Mouse (Mus musculus) left cerebral cortex, adult 18-20 months (tissue): ENCODE measurements around the gene Tex264. TPM values are rescaled to one million over a fixed set of nuclear protein-coding genes. Genes with fewer than 3 reads are reported as not detected.
"Not testable (repeated sequence)": the region's sequence is repeated elsewhere in the genome, so short reads cannot be mapped to it uniquely, and the experiment has no call there.

Experiments
- DNase-seq, 2 experiments: peaks; one replicate each; pipeline ENCODE4 v3.0.0; 2021 to 2022; ENCODE audit warnings: low spot score in 2 of 2, mixed read lengths in 1 of 2
- total RNA-seq, 2 experiments: library from RNA; stranded (reverse); gene quantifications; 2 replicates each; pipeline ENCODE4 v1.2.3; 2021

Tex264 gene
- total RNA-seq, 2 experiments from 2014 or later: 99.4 to 103 TPM

DNA sequence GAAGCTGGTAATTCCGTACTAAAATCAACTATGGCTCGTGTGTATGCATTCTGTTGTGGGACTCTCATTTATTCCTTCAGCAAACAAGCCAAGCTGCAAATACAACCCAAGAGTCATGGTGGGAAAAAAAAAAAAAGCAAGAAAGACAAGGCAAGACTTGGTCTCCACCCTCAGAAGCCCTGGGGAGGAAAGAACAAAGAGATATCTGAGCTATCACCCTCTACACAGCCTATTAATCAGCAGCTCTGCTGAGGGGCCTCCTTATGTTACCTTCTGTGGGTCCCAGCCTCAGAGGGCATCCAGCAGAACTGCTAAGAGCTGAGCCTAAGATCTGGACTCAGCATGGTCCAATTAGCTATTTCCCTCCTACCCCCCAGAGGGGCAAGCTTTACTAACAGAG is 11.9 kb downstream of the Tex264 start:
- no peak for DNase-seq

DNA sequence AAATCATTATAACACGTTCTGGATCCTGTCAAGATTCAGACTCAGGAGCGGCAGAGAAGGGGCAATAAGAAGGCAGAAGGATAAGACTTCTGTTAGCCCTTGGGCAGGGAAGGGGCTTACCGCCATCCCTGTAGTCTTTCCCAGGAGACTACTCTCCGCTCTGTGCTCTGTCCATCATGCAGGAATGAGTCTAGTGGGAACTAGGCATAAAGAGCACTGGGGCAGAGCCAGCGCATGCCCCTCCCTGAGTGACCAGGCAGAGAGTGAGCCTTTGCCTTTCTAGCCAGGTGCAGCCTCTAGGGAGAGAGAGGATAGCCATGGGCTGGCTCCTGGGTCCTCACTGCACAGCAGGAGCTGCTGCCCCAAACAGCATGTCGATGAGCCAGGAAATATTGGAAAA is 20.9 kb downstream of the Tex264 start:
- DNase-seq: no peak

DNA sequence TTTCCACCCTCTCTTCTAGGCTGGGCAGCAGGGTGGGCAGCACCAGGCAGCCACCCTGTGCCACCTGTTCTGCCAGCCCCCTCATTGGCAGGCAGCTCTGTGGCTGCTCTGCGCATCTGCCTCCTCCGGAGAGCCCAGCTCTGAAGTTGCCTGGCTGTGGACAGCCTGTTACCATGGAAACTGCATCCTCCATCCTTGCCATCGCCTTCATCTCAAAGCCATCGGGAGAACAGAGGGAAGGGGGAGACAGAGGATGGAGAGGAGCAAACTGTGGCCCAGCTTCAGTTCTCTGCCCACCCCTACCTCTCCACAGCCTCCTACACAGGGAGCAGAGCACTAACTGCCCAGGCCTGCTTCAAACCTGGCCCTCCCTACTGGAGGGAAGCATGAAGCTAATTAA is 21.3 kb downstream of the Tex264 start:
- DNase-seq: peak; percentile 72 to 85

DNA sequence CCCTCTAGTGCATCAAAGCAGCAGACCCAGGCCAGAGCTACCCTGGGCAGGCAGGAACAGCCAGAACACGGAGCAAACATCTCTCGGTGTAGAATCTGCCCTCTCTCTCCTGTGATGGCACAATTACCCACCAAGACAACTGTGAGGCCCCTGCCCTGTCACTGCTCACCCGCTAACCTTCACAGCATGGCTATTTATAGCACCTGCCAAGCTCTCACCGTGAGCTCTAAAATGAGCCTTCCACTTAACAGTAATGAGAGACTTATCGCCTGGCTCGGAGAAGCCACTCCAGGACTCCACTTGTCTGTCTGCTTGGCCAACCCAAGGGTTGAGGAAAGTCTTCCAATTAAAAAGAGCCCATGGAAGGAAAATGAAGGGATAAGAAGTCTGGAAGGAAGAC is 22.5 kb downstream of the Tex264 start:
- DNase-seq: no peak

DNA sequence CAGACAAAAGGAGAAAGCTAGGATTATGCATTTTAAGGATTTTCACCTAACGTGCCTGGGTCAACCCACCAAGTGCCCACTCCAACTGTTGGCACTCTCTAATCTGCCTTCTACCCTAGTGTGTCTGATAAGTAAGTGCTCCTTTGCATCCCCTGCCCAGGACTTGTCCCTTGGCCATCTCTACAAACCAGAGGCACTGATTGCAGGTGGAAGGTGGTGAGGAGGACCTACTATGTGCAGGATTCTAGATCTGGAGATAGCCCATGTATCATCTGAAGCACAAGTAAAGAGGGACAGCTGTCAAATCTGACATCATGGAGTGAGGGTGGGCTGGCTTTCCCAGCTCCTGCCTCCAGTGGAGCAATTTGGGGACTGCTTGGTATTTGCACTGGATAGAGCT is 25.8 kb downstream of the Tex264 start:
- no peak for DNase-seq

DNA sequence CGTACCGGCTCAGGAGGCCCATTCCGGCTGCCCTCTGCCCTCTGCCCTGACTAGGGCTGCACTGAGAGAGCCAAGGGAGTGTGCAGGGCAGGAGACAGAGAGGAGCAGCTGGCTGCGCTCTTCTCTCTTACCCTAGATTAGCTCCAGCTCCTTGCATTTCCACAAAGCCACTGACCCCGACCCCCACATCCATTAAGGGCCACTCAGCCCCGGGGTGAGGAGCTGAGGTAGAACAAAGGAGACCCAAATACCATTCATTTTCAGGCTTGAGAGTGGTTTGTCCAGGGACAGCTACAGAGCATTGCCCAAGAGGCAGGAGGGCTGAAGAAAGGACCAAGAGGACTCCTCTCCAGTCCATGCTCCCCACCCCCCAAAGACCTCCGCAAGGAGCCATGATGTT is 26.3 kb downstream of the Tex264 start:
- DNase-seq: no peak

DNA sequence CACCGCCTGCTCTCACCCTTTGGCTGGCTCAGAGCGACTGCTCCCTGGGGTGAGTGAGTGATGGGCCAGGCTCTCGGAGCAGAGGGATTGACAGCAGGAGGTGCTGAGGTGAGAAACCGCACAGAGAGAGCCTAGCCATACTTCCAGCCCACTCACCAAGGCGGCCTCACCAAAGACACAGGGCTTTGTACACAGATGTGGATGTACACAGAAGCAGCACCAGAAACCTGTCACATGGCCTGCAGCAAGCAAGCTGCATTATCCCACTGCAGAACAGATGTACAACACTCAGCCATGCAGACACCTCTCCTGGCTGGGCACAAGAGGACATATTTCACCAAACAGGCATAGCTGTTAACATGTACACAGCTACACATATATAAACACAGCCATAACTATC is 28.1 kb downstream of the Tex264 start:
- no peak for DNase-seq

DNA sequence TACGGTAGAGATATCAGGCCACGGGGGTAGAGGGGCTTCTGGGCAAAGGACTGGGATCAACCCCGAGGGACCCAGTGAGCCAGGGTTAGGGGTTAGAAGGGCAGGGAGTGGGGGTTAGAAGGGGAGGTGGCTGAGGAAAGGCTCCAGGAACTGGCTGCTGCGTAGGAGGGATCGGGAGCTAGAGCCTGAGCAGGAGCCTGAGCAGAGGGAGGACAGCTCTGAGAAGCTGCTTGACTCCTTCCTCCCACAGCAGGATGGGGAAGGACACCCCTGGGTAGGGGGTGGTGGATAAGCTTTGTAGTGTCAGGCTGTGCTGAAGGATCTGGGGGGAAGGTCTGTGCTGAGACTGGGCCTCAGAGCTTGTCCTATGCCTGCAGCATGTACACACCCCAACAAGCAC is 28.9 kb downstream of the Tex264 start:
- DNase-seq: no peak

DNA sequence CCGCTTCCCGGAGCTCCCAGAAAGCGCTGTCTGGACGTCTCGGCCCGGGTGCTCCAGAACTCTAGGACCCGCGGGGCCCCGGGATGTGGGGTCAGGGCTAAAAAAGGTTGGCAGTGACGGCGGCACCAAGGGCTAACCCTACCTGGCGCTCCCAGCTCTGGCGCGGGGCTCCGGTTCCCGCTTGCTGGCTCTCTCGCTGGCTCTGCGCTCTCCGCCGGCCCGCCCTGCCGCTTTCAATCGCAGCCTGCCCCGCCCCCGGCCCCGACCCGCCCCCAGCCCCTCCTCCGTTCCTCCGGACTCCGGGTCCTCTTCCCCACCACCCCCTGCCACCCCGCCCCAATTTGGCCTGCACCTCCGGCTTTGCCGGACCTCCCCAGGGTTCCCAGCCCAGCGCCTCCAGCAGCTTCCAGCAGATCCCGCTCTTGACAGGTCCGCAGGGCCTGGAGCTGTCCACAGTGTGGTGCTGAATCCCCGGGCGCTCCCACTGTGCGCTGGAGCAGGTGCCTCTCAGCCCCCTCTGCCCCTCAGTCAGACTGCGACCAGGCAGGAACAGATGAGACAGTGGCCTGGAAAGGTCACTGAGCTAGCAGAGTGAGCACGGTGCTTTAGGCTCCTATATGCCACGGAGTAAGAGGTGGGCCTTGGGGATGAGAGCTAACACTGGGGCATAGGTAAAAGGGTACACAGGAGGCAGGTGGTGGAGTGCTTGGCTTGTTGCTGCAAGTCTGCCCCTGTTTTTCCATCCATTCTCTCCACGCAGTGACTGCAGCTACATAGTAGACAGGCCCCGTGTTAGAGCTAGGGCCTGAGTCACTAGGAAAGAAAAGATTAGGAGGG is 29.6 kb downstream of the Tex264 start, which contains the start of gene Grm2:
TSS of gene Grm2 (minus strand) at position 199 of the 837 bp plus-strand sequence.
- DNase-seq: no peak

DNA sequence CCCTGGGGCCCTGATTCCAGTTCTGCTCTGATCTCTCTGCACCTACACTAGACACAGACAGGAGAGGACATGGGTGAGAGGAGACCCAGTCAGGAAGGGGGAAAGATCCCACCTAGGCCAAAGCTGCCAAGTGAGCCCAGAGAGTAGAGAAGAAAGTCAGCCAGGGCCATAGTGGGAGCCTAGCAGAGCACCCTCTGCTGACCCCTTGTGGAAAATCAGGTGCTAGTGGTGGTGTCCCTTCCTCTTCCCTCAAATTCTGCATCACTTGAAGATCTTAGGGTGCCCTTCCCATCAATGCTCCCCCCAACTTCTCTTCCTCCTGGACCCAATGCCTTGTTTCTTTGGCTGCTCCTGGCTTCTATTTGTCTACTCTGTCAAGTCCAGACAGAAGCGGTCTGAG is 33.0 kb downstream of the Tex264 start:
- DNase-seq: no peak

DNA sequence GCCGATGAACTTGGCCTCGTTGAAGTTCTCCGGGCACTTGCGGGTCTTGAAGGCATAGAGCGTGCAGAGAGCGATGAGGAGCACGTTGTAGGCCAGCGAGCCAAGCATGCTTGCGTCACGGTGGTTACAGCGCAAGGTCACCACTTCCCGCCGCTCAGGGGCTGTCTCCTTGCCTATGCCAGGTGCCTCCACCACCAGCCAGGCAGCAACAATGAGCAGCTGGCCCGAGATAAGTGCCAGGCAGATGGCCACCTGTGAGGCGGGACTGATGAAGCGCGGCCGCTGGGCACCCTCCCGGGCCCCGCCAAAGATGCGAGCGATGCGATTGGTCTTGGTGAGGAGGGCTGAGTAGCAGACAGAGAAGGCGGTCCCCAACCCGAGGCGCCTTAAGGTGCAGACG is 38.5 kb downstream of the Tex264 start:
- no peak for DNase-seq

DNA sequence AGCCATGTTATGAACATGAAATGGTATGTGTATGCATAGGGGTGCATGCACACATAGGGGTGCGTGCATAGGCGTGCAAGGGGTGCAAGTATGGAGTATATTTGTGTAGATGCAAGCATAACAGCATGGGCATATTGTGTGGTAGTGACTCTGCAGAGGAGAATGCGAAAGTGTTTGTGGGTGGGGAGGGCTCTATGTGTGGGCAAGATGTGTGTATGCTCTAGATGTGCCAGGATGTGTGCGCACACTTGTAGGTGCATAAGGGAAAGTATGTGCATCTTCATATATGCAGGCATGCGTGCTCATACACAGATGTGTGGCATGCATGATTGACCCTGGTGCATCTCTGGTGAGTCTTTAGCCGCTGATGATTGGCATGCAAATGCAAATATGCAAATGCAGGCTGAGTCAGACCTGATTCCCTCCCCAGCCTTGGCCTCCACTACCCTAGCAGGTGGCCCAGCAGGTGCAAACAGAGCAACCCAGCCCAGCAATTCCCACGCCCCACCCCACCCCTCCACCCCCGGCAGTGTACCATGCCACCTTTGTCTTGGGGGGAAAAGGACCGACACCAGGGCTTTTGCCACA is 39.9 kb downstream of the Tex264 start:
- no peak for DNase-seq

DNA sequence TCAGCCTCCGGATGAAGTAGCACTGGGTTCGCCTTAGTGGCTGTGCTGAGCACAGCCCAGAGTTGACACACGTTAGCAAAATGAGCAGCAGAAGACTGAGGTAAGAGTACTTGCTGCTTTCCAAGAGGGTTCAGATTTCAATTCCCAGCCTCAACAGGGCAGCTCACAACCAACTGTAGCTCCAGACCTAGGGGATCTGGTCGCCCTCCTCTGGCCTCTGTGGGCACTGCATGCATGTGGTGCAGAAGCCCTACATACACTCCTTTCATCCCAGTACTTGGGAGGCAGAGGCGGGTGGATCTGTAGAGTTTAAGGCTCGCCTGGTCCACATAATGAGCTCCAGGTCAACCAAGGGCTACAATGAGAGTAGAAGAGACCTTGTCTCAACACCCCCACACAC is 41.9 kb downstream of the Tex264 start:
- DNase-seq: no peak

DNA sequence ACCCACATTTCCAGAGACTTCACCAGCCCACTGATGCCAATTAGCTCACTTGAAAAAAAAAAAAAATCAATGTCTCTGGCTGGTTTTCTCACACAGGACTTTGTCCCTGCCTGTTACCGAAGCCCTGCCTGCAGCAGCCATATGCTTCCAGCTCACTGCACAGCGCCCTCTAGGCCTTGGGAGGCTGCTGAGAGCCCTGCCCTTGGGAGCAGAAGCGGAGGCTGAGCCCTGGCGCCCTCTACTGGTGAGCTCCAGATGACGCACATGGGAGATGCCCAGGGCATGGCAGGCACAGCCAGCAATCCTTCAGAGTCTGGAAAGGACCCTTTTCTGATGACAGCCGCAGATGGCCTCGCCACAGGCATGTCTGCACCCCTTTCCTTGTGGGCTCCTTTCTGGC is 42.6 kb downstream of the Tex264 start:
- DNase-seq: peak; percentile 83 to 86

DNA sequence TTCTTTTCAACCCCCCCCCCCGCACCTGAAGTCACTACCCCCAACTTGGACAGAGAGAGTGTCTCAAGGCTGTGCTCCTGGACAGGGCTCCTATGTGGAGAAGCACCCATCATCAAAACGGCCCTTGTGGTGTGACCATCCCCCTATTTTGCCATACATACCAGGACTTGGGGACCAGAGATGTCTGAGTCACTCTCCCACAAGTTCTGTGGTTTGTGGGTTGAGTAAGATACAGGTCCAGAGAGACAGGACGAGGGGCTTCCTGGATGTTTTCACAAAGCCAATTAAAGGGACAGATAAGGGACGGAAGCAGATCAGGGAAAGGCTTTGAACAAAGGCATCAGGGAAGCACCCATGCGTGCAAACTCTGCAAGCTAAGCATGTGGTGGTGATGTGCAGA is 44.4 kb downstream of the Tex264 start:
- no peak for DNase-seq

DNA sequence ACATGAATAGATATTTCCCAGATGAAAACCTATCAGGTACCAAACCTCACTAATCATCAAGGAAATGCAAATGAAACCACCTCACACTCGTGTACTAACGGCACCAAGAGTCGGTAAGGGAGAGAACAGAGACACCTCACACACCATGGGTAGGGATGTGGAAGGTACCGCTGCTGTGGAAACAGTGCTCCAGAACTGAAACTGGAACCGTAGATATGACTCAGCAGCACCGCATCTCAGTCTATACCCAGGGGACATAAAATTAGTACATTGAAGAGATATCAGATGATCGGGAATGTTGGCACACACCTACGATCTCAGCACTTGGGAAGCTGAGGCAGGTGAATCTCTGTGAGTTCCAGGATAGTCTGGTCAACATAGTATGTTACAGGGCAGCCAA is 47.6 kb downstream of the Tex264 start:
- DNase-seq: no peak

DNA sequence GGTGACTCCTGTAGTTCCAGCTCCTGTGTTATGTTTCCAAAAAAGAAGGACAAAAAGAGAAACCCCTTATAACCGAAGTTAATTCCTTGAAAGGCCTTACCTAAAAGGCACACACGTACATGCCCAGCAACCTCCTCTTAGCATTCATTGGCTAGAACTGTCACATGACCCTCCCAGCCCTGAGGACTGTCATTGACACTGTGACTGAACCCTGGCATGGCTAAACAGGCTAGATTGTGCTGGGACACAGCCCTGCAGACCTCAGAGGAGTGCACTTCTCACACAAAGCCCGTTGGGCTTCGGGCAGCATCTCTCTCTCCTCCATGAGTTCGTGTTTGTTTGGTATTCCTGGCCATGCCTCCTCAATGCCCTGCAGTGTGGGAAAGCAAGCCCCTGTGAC is 53.5 kb downstream of the Tex264 start:
- no peak for DNase-seq

DNA sequence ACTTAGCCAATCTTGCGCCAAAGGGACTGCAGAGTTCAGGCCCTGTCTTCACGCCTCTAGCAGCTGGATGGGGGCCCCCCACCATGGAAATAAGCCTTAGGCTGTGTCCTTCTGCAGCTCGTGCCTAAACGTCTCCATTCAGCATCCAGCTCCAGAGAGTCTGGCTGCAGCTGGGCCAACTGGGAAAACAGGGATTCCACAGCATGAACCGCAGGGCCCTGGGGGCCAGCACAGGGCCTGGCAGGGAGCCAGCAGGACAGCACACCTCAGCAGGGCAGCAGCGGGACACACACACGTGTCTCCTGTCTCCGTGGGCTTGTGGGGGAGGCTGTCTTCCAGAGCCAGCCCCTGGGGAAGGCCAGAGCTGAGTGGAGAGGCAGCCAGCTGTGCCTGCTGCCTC is 57.9 kb downstream of the Tex264 start:
- DNase-seq: not testable (repeated sequence)

DNA sequence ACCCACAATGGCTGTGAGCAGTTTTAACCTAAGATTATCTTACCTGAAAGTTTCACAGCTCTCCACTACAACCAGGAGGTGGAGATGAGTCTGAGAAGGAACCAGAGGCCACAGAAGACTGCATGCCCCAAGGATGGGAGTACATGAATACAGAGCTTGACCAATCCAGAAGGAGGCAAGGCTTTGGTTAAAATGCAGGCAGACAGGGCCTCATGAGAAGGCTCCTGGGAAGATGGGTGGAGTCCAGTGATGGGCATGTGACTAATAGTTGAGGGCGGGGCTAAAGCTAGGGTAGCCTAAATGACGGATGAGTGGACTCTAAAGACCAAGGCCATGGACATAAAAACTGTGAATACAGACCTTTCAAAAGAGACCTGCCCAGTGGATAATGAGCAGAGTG is 59.4 kb downstream of the Tex264 start, which contains the start of gene Iqcf6:
TSS of gene Iqcf6 (plus strand) at position 301 of the 400 bp plus-strand sequence.
- DNase-seq: no peak

DNA sequence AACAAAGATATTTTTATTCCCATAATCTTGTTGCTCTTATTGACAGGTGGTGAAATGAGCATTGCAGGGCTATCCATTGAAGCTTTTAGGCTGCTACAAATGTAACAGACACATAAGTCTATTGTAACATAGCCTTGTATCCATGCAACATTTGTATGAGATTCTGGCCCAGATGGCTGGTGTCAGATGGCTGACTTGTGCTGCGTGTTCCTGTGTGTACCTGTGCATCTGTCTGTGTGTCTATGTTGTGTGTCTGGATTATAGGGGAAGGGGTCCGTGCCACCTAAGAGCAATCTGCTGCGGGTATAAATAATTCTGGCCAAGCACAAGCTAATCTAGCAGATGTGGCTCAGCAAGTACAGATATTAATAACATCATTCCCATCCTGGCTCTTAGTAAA is 68.2 kb downstream of the Tex264 start:
- no peak for DNase-seq

DNA sequence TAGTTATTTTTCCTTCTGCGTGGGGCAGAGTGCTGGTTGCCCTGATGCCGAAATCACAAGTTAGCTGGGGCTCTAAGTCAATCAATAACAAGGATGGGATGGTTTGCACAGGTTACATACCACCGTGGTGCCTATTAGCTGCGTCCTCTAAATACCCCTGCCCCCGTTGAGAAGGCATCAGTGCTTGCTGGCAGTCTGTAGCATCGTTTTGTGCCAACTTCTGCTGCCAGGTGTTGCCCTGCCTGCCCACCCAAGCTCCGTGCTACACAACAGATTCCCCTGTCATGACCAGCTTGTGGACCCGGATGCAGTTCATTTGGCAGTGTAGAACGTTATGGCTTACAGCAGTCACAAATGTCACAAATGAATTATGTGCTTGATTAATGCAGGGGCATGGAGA is 69.4 kb downstream of the Tex264 start:
- DNase-seq: no peak

DNA sequence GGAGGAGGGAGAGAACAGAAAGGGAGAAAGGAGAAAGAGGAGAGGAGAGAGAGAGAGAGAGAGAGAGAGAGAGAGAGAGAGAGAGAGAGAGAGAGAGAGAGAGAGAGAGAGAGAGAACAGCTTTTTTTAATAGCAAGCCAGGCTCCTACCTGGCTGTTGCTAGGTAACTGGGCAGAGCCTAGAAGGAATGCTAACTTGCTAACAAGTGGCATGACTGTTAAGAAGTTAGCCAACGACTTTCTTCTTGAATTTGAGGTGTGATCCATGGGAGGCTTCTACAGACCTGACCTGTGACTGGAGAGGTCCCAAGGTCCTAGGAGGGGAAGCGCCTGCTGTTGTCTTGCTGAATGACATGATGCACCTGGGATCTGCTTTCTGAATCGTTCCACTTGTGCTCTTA is 71.1 kb downstream of the Tex264 start:
- no peak for DNase-seq

DNA sequence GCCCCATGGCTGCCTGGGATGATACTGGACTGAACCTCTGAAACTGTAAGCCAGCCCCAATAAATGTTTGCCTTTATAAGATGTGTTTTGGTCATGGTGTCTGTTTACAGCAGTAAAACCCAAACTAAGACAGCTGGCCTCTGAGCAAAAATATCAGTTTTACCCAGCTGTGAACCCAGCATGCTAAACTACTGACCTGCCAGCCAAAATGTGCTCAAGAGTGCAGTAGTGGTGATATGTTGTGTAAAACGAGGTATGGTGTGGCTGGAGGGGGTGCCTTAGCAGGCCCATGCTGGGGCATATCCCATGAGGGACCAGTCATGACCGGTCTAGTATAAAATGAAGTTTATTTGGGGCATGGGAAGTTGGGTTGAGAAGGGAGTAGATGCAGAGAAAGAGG is 71.8 kb downstream of the Tex264 start:
- DNase-seq: no peak
